Mouse (Mus musculus) megakaryocyte-erythroid progenitor cell, adult 5 weeks (primary cell): Measurements from ENCODE around the gene BC030867. TPM values are rescaled to one million over a fixed set of nuclear protein-coding genes. Genes with fewer than 3 reads are reported as not detected.

Experiments
- polyA plus RNA-seq: library from polyadenylated mRNA; stranded (reverse); fragments of >175 nt; gene quantifications from 2 replicates; pipeline ENCODE4 v1.2.3, GENCODE M21; 2012

The BC030867 gene
- 8.4 and 10.1 TPM in 2 replicates for polyA plus RNA-seq

DNA sequence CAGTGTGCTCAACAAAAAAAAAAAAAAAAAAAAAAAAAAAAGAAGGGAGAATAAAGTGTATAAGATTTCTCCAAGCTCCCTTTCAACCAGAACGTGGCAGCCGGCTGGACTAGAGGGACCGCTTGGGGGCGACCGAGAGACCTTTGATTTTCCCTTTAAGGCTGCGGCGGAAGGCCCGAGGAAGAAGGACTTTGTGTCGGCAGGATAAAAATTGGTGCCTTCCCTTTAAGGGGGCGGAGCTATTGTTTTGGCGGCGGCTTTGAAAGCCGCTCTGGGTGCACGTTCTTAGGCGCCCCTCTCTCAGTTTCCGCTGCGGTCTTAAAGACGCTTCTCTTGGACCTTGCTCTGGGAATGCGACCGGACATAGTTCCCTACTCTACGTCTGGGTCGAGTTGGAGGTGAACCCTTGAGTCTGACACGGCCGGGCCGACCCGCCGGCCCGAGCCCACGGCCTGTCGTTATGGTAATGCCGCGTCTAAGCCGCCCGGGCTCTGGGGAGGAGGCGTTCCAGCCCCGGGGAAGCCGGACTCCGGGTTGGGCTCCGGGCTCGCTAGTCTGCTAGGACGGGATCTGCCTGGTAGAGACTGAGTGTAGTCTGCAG is at the start of gene BC030867:
TSS of gene BC030867 (plus strand) at position 253 of the 601 bp plus-strand sequence.

GRCm38 (mm10) chr11:102230006-102230741 is 18.5 kb upstream of the BC030867 start, which contains the start of gene Hdac5:
Gene Hdac5, minus strand, starts transcription at chr11:102230166.

GRCm38 (mm10) chr11:102268520-102269244 is 20.0 kb downstream of the BC030867 start, which contains the start of gene Asb16:
Gene Asb16, plus strand, starts transcription at chr11:102268743.

GRCm38 (mm10) chr11:102284501-102285094 is 35.9 kb downstream of the BC030867 start, which contains the start of gene Tmub2:
Gene Tmub2, plus strand, starts transcription at chr11:102284931.

GRCm38 (mm10) chr11:102296491-102297472 is 48.1 kb downstream of the BC030867 start, which contains the start of gene Atxn7l3:
Gene Atxn7l3, minus strand, starts transcription at chr11:102296631.

Other genes with a start within 250 kb of the BC030867 start
- 0.08 TPM in 1 of 2 replicates, not detected in the other for gene Mpp3, start 220.4 kb upstream of the BC030867 start, polyA plus RNA-seq
- 1.2 and 1.8 TPM in 2 replicates for gene Cd300lg, start 207.4 kb upstream of the BC030867 start, polyA plus RNA-seq
- gene Mpp2, start 160.4 kb upstream of the BC030867 start, polyA plus RNA-seq: 2.4 TPM in 2 replicates
- not detected in 2 replicates for gene Ppy, start 147.6 kb upstream of the BC030867 start, polyA plus RNA-seq
- not detected in 2 replicates for gene Pyy, start 141.1 kb upstream of the BC030867 start, polyA plus RNA-seq
- 1.1 and 1.3 TPM in 2 replicates for gene Nags, start 103.4 kb upstream of the BC030867 start, polyA plus RNA-seq
- gene Tmem101, start 92.5 kb upstream of the BC030867 start, polyA plus RNA-seq: 7.9 and 11.8 TPM in 2 replicates
- gene Lsm12, start 63.6 kb upstream of the BC030867 start, polyA plus RNA-seq: 97.8 and 116 TPM in 2 replicates
- gene G6pc3, start 59.3 kb upstream of the BC030867 start, polyA plus RNA-seq: 57.4 and 70.2 TPM in 2 replicates
- 158 and 159 TPM in 2 replicates for gene Hdac5, start 18.7 kb upstream of the BC030867 start, polyA plus RNA-seq
- gene Asb16, start 19.9 kb downstream of the BC030867 start, polyA plus RNA-seq: 0.81 and 1.0 TPM in 2 replicates
- 36.1 and 37.7 TPM in 2 replicates for gene Tmub2, start 36.0 kb downstream of the BC030867 start, polyA plus RNA-seq
- gene Atxn7l3, start 47.7 kb downstream of the BC030867 start, polyA plus RNA-seq: 94.8 and 103 TPM in 2 replicates
- gene Ubtf, start 70.9 kb downstream of the BC030867 start, polyA plus RNA-seq: 161 and 212 TPM in 2 replicates
- 2.7 and 4.3 TPM in 2 replicates for gene Slc4a1, start 117.3 kb downstream of the BC030867 start, polyA plus RNA-seq
- gene Rundc3a, start 144.5 kb downstream of the BC030867 start, polyA plus RNA-seq: 1.8 and 3.5 TPM in 2 replicates
- 222 and 234 TPM in 2 replicates for gene Slc25a39, start 159.1 kb downstream of the BC030867 start, polyA plus RNA-seq
- gene Grn, start 181.4 kb downstream of the BC030867 start, polyA plus RNA-seq: 72.3 and 103 TPM in 2 replicates
- gene Fam171a2, start 198.8 kb downstream of the BC030867 start, polyA plus RNA-seq: 4.1 and 7.0 TPM in 2 replicates
- gene Itga2b, start 221.2 kb downstream of the BC030867 start, polyA plus RNA-seq: 113 and 212 TPM in 2 replicates